Mouse (Mus musculus) hindbrain, postnatal 0 days (tissue): Measurements from ENCODE around the gene Sec14l1. TPM values are rescaled to one million over a fixed set of nuclear protein-coding genes. Genes with fewer than 3 reads are reported as not detected.

Source experiments
- ATAC-seq: fragments of 200-750 bp; cut with Nextera tagmentation; 2 replicates; pipeline ENCODE4 v1.8.0; 2017; ENCODE audit warnings: mild to moderate bottlenecking, moderate TSS enrichment, moderate library complexity
- DNase-seq: peaks from one replicate; pipeline ENCODE4 v3.0.0-alpha.2; 2015; ENCODE audit warnings: low spot score
- H3K27ac ChIP-seq: fragments of 300-500 bp; sonication (generic); 2 replicates; pipeline ENCODE4 v1.5.1; 2014; ENCODE audit warnings: mild to moderate bottlenecking
- H3K27me3 ChIP-seq: fragments of 300-500 bp; sonication (generic); 2 replicates; pipeline ENCODE4 v1.6.1; 2014; ENCODE audit warnings: low read length, mixed read lengths; ENCODE audit not compliant: insufficient read depth
- H3K36me3 ChIP-seq: fragments of 300-500 bp; sonication (generic); 2 replicates; pipeline ENCODE4 v1.6.1; 2014; ENCODE audit warnings: low read length, mixed read lengths; ENCODE audit not compliant: insufficient read depth
- H3K4me1 ChIP-seq: fragments of 300-500 bp; sonication (generic); 2 replicates; pipeline ENCODE4 v1.6.1; 2014; ENCODE audit warnings: antibody characterized with exemption, low read length, mixed read lengths; ENCODE audit not compliant: insufficient read depth
- H3K4me2 ChIP-seq: fragments of 300-500 bp; sonication (generic); 2 replicates; pipeline ENCODE4 v1.6.1; 2014; ENCODE audit warnings: low read depth, mild to moderate bottlenecking, low read length, moderate library complexity, mixed read lengths
- H3K4me3 ChIP-seq: fragments of 300-500 bp; sonication (generic); 2 replicates; pipeline ENCODE4 v1.5.1; 2014; ENCODE audit warnings: low read length
- H3K9ac ChIP-seq: fragments of 300-500 bp; sonication (generic); replicated peaks from 2 replicates; pipeline ENCODE4 v1.6.1; 2014; ENCODE audit warnings: mild to moderate bottlenecking, low read length, moderate library complexity, mixed read lengths
- H3K9me3 ChIP-seq: fragments of 300-500 bp; sonication (generic); 2 replicates; pipeline ENCODE4 v1.6.1; 2016; ENCODE audit warnings: low read length, mixed read lengths
- CTCF ChIP-seq: IDR thresholded peaks from 2 replicates; pipeline ENCODE4 v1.5.1; 2016; ENCODE audit warnings: antibody characterized with exemption, control low read depth, low read depth
- WGBS: fragments of 180-500 bp; shearing (Covaris S2); extraction: QIAGEN DNeasy Blood & Tissue Kit; methylation state at CpG from one replicate; pipeline ENCODE4 v1.1.7; 2014; 5-methylcytosine and 5-hydroxymethylcytosine counted together
- polyA plus RNA-seq: library from polyadenylated mRNA; unstranded; fragments of >200 nt; fragmentation: Nextera tagmentation; extraction: Ambion mirVana; gene quantifications from 2 replicates; pipeline ENCODE4 v1.2.1, GENCODE M21; 2015
- total RNA-seq: library from RNA; depleted of rRNA; stranded (reverse); fragments of >200 nt; gene quantifications from 2 replicates; pipeline ENCODE4 v1.2.3, GENCODE M21; 2014

Sec14l1 gene
- total and polyA plus RNA-seq, 2 experiments from 2014 or later, result 47.0 to 74.1 TPM

DNA sequence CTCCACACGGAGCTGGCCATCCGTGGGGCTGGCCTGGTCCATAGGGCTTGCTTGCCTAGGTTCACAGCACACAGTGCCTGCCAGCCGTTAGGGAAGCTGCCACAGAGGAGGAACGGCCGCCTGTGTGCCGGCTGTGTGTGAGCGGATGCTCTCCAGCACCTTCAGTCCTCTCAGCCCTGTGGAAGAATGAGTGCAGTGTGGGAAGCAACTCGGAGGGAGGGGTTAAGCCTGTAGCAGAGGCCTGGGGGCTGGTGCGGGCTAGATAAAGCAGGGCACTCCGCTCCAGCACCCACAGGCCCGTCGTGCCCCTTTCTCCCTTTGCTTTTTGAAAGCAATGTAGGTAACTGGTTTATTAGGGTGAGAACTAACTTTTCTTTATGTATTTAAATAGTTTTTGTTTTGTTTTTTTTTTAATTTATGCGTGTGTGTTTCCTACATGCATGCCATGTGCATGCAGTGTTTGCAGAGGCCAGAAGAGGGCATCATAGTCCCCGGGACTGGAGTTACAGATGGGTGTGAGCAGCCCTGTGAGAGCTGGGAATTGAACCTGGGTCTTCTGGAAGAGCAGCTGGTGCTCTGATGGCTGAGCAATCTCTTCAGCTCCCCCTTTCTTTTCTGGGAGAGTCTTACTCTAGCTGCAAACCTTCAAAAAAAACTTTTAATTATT lies 30.6 kb downstream of the Sec14l1 start:
- Histone ChIP-seq H3K36me3 (peaks cover 55% of the 10 kb centered on the region), H3K4me1 (no peaks in the 10 kb centered on the region), H3K27me3 (no peaks in the 10 kb centered on the region), H3K27ac (no peak overlapping the region), H3K9me3 (no peaks in the 10 kb centered on the region), H3K4me2 (no peak overlapping the region), H3K4me3 (no peak overlapping the region), H3K9ac (no peak overlapping the region)
- ATAC-seq (no peak), DNase-seq (no peak)
- WGBS, result 89% methylated on average over 14 of the region's 14 CpGs
- peak; percentile 37 for TF ChIP-seq CTCF

DNA sequence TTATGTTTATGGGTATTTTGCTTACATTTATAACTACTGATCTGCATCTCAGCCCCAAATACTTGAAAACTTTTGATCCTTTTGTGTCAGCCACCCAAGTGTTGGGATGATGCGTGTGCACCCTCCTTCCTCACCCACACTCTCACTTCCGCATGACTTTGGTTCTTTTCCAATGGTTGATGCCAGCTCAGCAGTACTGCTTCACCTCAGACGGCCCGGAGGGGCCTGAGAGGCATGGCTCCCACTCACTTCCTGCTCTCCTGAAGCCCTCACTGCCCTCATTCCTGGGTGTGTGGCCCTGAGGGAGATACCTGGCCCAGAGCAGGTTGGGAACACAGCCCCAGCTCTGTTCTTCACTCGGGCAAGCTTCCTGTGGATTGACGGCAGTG lies 31.1 kb downstream of the Sec14l1 start:
- no peaks in the 10 kb centered on the region for H3K9me3 ChIP-seq
- ATAC-seq (no peak), DNase-seq (no peak)
- H3K36me3 ChIP-seq, result peaks cover 61% of the 10 kb centered on the region
- H3K9ac ChIP-seq, result no peak overlapping the region
- TF ChIP-seq CTCF, result no peak
- H3K4me3 ChIP-seq, result no peak overlapping the region
- WGBS, result 86% methylated on average over 6 of the region's 6 CpGs
- no peak overlapping the region for H3K4me2 ChIP-seq
- no peaks in the 10 kb centered on the region for H3K4me1 ChIP-seq
- no peak overlapping the region for H3K27ac ChIP-seq
- no peaks in the 10 kb centered on the region for H3K27me3 ChIP-seq

DNA sequence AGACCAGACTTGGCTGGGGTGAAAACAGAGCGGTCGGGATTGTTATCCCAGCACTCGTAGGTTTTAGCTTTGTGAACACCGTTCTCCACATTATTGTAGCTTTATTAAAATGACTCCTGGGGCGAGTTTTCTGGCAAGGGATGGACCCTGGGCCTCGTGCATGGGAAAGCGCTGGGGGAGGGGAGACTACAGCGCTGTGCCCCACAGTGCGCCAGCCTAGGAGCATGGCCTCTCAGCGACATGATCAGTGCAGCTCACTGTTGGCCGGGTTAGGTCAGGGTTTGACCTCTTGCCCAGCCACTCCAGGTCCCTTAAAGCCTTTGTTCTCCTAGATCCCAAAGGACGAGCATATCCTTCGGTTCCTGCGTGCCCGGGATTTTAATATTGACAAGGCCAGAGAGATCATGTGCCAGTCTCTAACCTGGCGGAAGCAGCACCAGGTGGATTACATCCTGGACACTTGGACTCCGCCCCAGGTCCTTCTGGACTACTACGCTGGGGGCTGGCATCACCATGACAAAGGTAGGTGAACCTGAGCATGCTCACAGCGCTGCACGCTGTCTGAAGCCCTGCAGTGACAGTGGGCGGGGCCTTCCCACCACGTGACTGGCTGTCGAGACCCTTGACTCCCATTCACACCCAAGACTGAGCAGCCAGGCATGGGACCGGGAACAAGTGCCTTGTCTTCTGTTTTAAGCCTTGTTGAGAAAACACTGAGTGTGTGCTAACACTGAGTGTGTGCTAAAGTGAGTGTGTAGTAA lies 32.0 kb downstream of the Sec14l1 start:
- ATAC-seq, result no peak
- WGBS, result 49% methylated on average over 24 of the region's 24 CpGs

DNA sequence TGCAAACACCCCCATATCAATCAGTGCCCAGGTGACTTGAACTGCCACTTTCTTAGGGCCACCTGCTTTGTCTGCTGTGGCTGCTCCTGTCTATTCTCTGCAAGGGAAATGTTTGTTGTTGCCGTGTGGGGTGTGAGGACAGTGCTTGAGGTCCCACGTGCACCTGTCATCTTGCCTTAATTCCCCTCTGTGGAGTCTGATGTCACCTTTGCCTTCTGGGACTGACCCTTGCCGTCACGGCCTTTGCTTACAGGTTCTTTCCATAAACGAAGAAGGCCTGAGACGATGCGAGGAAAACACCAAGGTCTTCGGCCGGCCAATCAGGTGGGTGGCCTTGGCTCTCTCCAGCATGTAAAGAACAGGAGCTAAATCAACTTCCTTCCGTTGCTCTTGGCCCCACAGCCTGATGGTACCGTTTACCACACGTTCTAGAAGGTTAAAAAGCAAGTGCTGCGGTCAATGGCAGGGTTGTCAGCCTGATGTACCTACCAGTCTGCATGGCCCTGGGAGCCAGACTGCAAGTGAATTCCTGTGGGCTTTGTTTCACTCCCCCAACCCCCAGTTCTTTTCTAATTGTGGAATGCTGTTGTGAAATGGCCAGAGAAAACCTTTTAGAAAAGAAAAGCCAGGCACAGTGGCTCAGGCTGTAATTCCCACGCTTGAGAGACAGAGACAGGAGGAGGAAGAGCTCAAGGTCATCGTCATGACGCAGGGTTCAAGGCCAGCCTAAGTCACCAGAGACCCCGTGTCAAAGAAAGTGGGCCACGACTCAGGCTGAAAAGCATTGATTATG lies 34.1 kb downstream of the Sec14l1 start:
- WGBS, result 72% methylated on average over 18 of the region's 18 CpGs
- H3K4me3 ChIP-seq, result no peak overlapping the region
- no peak overlapping the region for H3K9ac ChIP-seq
- H3K27me3 ChIP-seq, result no peaks in the 10 kb centered on the region
- peaks cover 70% of the 10 kb centered on the region for H3K36me3 ChIP-seq
- TF ChIP-seq CTCF, result no peak
- H3K4me2 ChIP-seq, result no peak overlapping the region
- ATAC-seq (no peak), DNase-seq (no peak)
- H3K27ac ChIP-seq, result no peak overlapping the region
- H3K4me1 ChIP-seq, result no peaks in the 10 kb centered on the region
- H3K9me3 ChIP-seq, result no peaks in the 10 kb centered on the region

More for the DNA sequence above, 32.0 kb downstream of the Sec14l1 start:
- no peaks in the 10 kb centered on the region for H3K27me3 ChIP-seq
- H3K9ac ChIP-seq, result no peak overlapping the region
- H3K4me3 ChIP-seq, result no peak overlapping the region
- peaks cover 68% of the 10 kb centered on the region for H3K36me3 ChIP-seq
- DNase-seq, result no peak
- no peak overlapping the region for H3K4me2 ChIP-seq
- no peak for TF ChIP-seq CTCF
- H3K27ac ChIP-seq, result no peak overlapping the region
- H3K9me3 ChIP-seq, result no peaks in the 10 kb centered on the region
- H3K4me1 ChIP-seq, result no peaks in the 10 kb centered on the region

DNA sequence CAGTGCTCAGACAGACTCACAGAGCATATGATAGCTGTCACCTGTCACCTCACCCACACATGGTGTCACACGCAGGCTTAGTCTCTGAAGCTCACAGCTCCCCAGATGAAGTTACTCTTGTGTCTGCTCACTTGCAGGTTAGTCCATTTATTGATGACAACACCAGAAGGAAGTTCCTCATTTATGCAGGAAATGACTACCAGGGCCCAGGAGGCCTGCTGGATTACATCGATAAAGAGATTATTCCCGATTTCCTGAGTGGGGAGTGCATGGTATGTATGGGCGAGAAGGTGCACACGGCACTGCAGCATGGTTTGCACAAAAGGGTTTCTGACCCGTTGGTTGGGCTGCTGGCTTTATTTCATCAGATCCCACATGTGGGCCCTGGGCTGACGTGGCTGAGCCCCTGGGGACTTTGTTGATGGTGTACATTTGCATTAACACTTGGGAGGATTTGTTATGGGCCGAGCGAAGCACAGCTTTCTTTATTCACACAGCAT lies 35.5 kb downstream of the Sec14l1 start:
- ATAC-seq, result no peak
- H3K4me3 ChIP-seq, result no peak overlapping the region
- no peak overlapping the region for H3K27ac ChIP-seq
- H3K27me3 ChIP-seq, result no peaks in the 10 kb centered on the region
- H3K4me1 ChIP-seq, result no peaks in the 10 kb centered on the region
- DNase-seq, result no peak
- H3K9ac ChIP-seq, result no peak overlapping the region
- H3K9me3 ChIP-seq, result no peaks in the 10 kb centered on the region
- H3K4me2 ChIP-seq, result no peak overlapping the region
- WGBS, result 77% methylated on average over 9 of the region's 9 CpGs
- no peak for TF ChIP-seq CTCF
- H3K36me3 ChIP-seq, result peaks cover 63% of the 10 kb centered on the region

DNA sequence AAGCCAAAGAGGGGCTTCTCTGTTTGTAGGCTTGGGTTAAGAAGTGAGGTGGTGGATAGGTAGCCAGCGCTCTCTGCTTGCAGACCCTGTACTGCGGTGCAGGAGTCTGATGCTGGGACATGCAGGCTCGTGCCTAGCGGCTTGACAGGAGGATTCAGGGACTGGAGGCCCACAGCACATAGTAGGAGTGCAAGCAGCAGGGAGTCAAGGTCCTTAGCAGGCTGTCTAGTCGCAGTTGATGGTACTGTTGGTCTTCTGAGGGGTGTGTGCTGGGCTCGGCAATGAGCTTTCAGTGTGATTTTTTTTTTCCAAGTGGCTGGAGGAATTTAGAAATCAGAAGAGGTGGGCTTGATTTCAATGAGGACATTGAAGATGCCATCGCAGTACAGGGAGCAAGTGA lies 36.5 kb downstream of the Sec14l1 start:
- Histone ChIP-seq H3K9ac (no peak overlapping the region), H3K36me3 (peaks cover 63% of the 10 kb centered on the region), H3K4me2 (no peak overlapping the region), H3K27ac (no peak overlapping the region), H3K4me1 (no peaks in the 10 kb centered on the region), H3K4me3 (no peak overlapping the region), H3K9me3 (no peaks in the 10 kb centered on the region), H3K27me3 (no peaks in the 10 kb centered on the region)
- TF ChIP-seq CTCF, result no peak
- WGBS, result 91% methylated on average over 7 of the region's 7 CpGs
- ATAC-seq, result no peak
- DNase-seq, result no peak
